Mouse (Mus musculus) kidney, adult 2 months (tissue): ENCODE measurements around the gene Glul.

Experiments
- CTCF ChIP-seq: fragments of 200-500 bp; conservative IDR thresholded peaks from 2 replicates; pipeline ENCODE4 v1.5.1; 2011; ENCODE audit warnings: low read depth, mild to moderate bottlenecking, control low read depth, low read length, moderate library complexity, mixed read lengths; ENCODE audit not compliant: insufficient read depth, insufficient read length
- POLR2A ChIP-seq: fragments of 200-500 bp; IDR thresholded peaks from one replicate; pipeline ENCODE4 v1.6.1; 2011; ENCODE audit warnings: low read depth, low read length, control low read depth

DNA sequence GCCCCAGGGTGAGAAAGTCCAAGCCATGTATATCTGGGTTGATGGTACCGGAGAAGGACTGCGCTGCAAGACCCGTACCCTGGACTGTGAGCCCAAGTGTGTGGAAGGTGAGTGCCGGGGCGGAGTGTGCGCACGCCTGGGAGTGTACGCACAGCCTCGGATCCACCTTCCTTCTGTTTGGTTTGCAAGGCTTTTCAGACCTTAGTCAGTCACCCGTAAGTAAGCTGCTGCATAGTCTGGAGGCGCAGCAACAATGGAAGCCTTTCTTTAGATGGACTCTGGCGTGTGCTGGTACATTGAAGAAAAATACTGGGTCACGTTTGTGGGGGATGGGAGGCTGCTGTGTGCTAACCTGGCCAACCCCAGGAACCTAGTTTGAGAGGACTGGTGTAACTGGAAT lies 3.3 kb downstream of the Glul start:
- TF ChIP-seq CTCF (no peak), POLR2A (no peak)
